Mouse (Mus musculus): Measurements from ENCODE around the gene Vps45. TPM values are rescaled to one million over a fixed set of nuclear protein-coding genes. Genes with fewer than 3 reads are reported as not detected.
"Not testable (repeated sequence)": the region's sequence is repeated elsewhere in the genome, so short reads cannot be mapped to it uniquely, and the experiment has no call there.

The Vps45 gene
- polyA plus RNA-seq, 1 experiment from 2014 or later, result 31.7 TPM

DNA sequence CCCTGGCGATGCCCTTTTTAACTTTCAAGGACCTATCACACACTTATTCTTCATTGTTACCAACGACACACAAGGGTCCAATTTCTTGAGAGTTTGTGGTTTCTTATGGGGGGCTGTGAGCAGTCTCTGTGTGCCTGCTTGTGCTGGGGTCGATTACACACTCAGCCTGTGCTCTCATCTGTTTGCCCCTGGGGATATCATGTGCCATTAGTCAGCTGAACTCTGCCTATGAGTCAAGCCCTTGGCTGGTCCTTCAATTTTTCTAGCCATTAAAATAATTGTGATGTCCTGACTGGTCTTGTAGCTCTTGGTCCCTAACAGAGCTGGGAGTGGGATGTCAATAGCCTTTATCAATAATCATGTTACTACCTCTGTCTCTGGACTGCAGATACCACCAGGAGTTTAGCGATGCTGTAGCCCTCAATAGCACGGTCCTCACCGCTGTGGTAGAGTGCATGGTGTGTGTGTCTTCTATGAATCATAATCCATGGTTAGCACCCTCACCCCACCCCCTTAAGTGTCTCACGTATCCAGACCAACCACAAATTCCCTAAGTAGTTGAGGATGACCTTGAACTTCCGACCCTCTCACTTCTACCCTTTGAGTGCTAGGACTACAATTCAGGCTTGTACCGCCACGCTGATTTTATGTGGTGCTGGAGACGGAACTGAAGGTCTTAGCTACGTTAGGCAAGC lies 77.8 kb downstream of the Vps45 start:
- Histone ChIP-seq H3K36me3 (ENCODE audit: control insufficient read depth, insufficient read depth, low read length) (no peaks in the 10 kb centered on the region), H3K4me1 (ENCODE audit: control insufficient read depth, insufficient read depth, low read length) (peaks cover 7% of the 10 kb centered on the region; the same call in 1 of the 2 replicates), H3K27me3 (ENCODE audit: control insufficient read depth, insufficient read depth, low read length) (no peaks in the 10 kb centered on the region), H3K9ac (ENCODE audit: low read length) (no peak overlapping the region), H3K4me2 (ENCODE audit: low read depth, low read length) (no peak overlapping the region), H3K27ac (ENCODE audit: low read length) (no peak overlapping the region), H3K4me3 (replicated peaks; ENCODE audit: low read length) (no peak overlapping the region), H3K9me3 (replicated peaks; ENCODE audit: control insufficient read depth, low read length) (no peaks in the 10 kb centered on the region)
- no peak for ATAC-seq (ENCODE audit: insufficient read depth, low FRiP score)
- WGBS, result 82% methylated on average over 12 of the region's 12 CpGs

DNA sequence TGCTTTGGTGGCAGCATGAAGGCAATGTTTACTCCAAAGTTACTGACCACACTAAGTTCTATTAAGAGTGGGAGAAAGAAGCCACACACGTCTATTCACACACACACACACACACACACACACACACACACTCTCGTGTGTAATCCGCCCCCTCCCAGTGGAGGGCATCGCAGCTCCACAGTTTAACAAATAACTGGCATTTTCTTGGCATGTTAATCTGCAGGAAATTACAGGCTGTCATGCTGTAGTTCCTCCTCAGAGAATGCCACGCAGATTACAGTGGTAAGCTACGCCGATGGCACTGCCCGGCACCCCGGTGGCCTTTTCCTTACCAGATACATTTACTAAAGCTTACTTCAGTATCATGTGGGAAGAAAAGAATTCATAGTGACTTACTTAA lies 80.0 kb downstream of the Vps45 start:
- Histone ChIP-seq H3K4me3 (replicated peaks; ENCODE audit: low read length) (no peak overlapping the region), H3K9me3 (replicated peaks; ENCODE audit: control insufficient read depth, low read length) (no peaks in the 10 kb centered on the region), H3K4me2 (ENCODE audit: low read depth, low read length) (no peak overlapping the region), H3K36me3 (ENCODE audit: control insufficient read depth, insufficient read depth, low read length) (no peaks in the 10 kb centered on the region), H3K27me3 (ENCODE audit: control insufficient read depth, insufficient read depth, low read length) (no peaks in the 10 kb centered on the region; the same call in 1 of the 2 replicates), H3K4me1 (ENCODE audit: control insufficient read depth, insufficient read depth, low read length) (no peaks in the 10 kb centered on the region), H3K9ac (ENCODE audit: low read length) (no peak overlapping the region), H3K27ac (ENCODE audit: low read length) (no peak overlapping the region)
- ATAC-seq (ENCODE audit: insufficient read depth, low FRiP score), result no peak
- WGBS, result 73% methylated on average over 9 of the region's 9 CpGs

DNA sequence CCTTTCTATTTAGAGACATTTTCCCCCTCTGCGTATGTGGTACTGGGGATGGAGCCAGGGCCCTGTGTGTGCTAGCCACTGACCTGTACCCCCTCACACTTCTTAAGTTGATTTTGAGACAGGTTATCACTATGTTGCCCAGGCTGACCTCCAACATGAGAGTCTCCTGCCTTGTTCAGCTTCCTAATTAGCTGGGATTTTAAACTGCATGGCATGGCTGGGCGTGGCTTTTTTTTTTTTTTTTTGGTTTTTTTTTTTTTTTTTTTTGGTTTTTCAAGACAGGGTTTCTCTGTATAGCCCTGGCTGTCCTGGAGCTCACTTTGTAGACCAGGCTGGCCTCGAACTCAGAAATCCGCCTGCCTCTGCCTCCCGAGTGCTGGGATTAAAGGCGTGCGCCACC lies 80.7 kb downstream of the Vps45 start:
- ATAC-seq (ENCODE audit: insufficient read depth, low FRiP score), result not testable (repeated sequence)

DNA sequence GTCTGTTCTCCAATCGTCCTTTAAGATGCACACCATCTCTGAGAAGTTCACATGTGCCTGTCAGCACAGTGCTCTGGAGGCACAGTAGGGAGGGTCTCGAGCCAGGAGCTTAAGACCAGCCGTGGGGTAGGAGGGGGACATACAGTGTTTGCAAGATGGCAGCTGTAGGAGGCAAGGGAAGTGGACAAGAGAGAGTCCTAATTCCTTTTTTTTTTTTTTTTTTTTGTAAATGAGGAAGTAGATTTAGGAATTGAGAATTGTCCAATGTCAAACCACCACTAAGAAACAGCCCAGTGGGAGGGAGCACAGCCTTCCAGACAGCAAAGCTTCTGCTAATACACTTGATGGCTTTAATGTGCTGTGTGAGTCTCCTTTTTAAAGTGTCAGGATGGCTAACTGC lies 81.2 kb downstream of the Vps45 start:
- Histone ChIP-seq H3K4me1 (ENCODE audit: control insufficient read depth, insufficient read depth, low read length) (no peaks in the 10 kb centered on the region), H3K4me2 (ENCODE audit: low read depth, low read length) (no peak overlapping the region), H3K27ac (ENCODE audit: low read length) (no peak overlapping the region), H3K9ac (ENCODE audit: low read length) (no peak overlapping the region), H3K27me3 (ENCODE audit: control insufficient read depth, insufficient read depth, low read length) (no peaks in the 10 kb centered on the region; the same call in 1 of the 2 replicates), H3K9me3 (replicated peaks; ENCODE audit: control insufficient read depth, low read length) (no peaks in the 10 kb centered on the region), H3K36me3 (ENCODE audit: control insufficient read depth, insufficient read depth, low read length) (no peaks in the 10 kb centered on the region), H3K4me3 (replicated peaks; ENCODE audit: low read length) (no peak overlapping the region)
- 53% methylated on average over 3 of the region's 3 CpGs for WGBS
- no peak for ATAC-seq (ENCODE audit: insufficient read depth, low FRiP score)

More for the DNA sequence above, 80.7 kb downstream of the Vps45 start:
- H3K4me2 ChIP-seq (ENCODE audit: low read depth, low read length); H3K4me3 ChIP-seq (replicated peaks; ENCODE audit: low read length); H3K27me3 ChIP-seq (ENCODE audit: control insufficient read depth, insufficient read depth, low read length); H3K36me3 ChIP-seq (ENCODE audit: control insufficient read depth, insufficient read depth, low read length); H3K9ac ChIP-seq (ENCODE audit: low read length); H3K4me1 ChIP-seq (ENCODE audit: control insufficient read depth, insufficient read depth, low read length); H3K27ac ChIP-seq (ENCODE audit: low read length); H3K9me3 ChIP-seq (replicated peaks; ENCODE audit: control insufficient read depth, low read length): not testable (repeated sequence)
- WGBS, result 97% methylated on average over 6 of the region's 7 CpGs

DNA sequence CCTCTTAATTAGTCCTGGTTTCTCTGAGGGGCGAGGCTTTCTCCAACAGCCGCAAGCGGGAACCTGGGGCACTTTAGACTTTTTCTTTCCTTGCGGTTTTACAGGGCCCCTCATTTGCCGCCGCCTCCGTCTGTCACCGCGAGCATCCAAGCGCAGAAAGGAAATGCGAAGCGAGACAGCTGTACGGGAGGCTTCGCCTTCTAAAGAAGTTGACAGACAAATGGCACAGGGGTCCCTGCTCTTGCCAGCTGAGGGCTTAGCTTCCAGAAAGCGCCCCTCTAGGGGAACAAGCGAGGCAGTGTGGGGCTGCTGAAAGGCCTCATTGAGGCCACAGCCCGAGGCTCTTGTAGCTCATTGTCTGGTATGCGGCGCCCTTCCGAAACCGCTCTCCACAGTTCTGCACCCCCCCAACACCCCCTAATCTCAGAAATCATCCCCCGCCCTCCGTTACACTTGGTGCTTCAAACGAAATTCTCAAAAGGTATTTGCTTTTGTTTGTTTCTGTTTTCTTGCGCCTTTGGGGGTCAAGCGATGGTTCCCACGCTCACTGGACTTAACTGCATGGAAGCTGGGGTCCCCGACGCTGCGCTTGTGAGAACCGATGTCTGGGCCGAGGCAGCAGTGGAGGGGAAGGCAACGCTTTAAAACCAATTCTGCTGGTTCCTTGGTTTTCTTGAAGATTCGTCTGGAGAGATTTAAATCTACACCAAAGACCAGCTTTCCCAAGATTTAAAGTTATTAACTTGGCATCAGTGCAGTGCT lies 85.2 kb downstream of the Vps45 start:
- no peaks in the 10 kb centered on the region; the same call in 1 of the 2 replicates for H3K27me3 ChIP-seq (ENCODE audit: control insufficient read depth, insufficient read depth, low read length)
- peak overlapping the region; percentile 71 for H3K4me2 ChIP-seq (ENCODE audit: low read depth, low read length)
- no peaks in the 10 kb centered on the region for H3K36me3 ChIP-seq (ENCODE audit: control insufficient read depth, insufficient read depth, low read length)
- 7% methylated on average over 34 of the region's 34 CpGs for WGBS
- H3K9me3 ChIP-seq (replicated peaks; ENCODE audit: control insufficient read depth, low read length), result no peaks in the 10 kb centered on the region
- no peaks in the 10 kb centered on the region for H3K4me1 ChIP-seq (ENCODE audit: control insufficient read depth, insufficient read depth, low read length)
- peak overlapping the region; percentile 39 for H3K4me3 ChIP-seq (replicated peaks; ENCODE audit: low read length)
- H3K27ac ChIP-seq (ENCODE audit: low read length), result peak overlapping the region; percentile 14
- H3K9ac ChIP-seq (ENCODE audit: low read length), result peak overlapping the region; percentile 76
- ATAC-seq (ENCODE audit: insufficient read depth, low FRiP score), result no peak

DNA sequence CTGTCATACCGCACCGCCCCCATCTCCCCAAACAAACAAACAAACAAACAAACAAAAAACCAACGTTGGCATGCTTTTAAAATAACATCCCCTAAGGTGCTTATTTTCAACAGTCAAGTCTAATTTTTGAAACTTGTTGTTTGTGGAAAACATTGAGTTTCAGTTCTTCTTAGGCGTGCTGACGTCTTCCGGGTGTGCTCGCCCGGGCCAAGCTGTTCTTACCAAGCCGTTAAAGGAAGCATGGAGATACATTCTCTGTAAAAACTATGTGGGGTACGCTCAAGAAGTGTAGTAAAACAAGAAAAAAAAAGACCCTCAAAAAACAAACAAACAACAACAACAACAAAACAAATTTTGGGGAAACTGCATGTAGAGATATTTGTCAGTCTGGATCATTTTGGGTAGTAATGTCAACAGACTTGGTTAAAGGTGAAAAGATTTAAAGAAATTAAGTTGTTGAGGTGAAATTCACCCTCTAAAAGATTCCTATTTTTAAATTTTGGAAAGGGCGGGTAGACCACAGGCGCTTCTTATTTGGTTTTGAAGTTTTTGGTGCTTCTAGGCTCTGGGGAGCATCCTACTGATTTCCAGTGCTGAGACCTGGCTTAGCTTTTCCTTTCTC lies 85.9 kb downstream of the Vps45 start:
- H3K4me1 ChIP-seq (ENCODE audit: control insufficient read depth, insufficient read depth, low read length), result no peaks in the 10 kb centered on the region
- ATAC-seq (ENCODE audit: insufficient read depth, low FRiP score), result no peak
- H3K27me3 ChIP-seq (ENCODE audit: control insufficient read depth, insufficient read depth, low read length), result no peaks in the 10 kb centered on the region; the same call in 1 of the 2 replicates
- H3K4me3 ChIP-seq (replicated peaks; ENCODE audit: low read length), result peak overlapping the region; percentile 39
- WGBS, result 72% methylated on average over 12 of the region's 12 CpGs
- H3K36me3 ChIP-seq (ENCODE audit: control insufficient read depth, insufficient read depth, low read length), result no peaks in the 10 kb centered on the region
- H3K9ac ChIP-seq (ENCODE audit: low read length), result peak overlapping the region; percentile 76
- no peak overlapping the region for H3K27ac ChIP-seq (ENCODE audit: low read length)
- peak overlapping the region; percentile 71 for H3K4me2 ChIP-seq (ENCODE audit: low read depth, low read length)
- H3K9me3 ChIP-seq (replicated peaks; ENCODE audit: control insufficient read depth, low read length), result no peaks in the 10 kb centered on the region

DNA sequence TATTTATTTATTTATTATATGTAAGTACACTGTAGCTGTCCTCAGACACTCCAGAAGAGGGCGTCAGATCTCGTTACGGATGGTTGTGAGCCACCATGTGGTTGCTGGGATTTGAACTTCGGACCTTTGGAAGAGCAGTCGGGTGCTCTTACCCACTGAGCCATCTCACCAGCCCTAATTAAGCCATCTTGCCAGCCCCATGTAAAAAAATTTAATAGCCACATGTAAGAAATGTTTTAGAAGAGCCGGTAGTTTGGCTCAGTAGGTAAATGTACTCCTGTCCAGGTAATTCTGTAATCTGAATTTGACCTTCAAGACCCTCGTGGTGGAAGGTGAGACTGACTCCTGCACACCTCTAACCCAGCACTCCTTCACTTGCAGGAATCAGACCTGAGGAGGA lies 87.6 kb downstream of the Vps45 start:
- not testable (repeated sequence) for H3K4me2 ChIP-seq (ENCODE audit: low read depth, low read length); H3K36me3 ChIP-seq (ENCODE audit: control insufficient read depth, insufficient read depth, low read length); ATAC-seq (ENCODE audit: insufficient read depth, low FRiP score); H3K4me1 ChIP-seq (ENCODE audit: control insufficient read depth, insufficient read depth, low read length); H3K9ac ChIP-seq (ENCODE audit: low read length); H3K27ac ChIP-seq (ENCODE audit: low read length); H3K4me3 ChIP-seq (replicated peaks; ENCODE audit: low read length); H3K9me3 ChIP-seq (replicated peaks; ENCODE audit: control insufficient read depth, low read length); H3K27me3 ChIP-seq (ENCODE audit: control insufficient read depth, insufficient read depth, low read length)
- 54% methylated on average over 7 of the region's 7 CpGs for WGBS

DNA sequence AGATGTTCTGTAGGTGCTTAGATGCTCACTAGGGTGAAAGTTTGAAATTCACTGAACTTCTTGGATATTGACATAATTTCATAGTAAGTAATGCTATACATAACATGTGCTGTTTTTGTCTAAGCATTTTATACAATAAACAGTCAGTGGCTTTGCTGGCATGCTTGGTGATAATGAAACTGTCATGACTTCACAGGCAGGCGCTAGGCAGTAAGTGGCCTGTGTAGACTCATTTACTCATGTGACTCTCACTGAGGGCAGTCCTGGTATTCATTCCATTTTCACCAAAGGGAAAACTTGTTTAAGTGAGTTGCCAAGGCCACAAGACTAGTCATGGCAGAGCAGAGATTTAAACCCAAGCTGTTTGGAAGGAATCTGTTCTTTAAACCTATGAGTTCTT lies 89.0 kb downstream of the Vps45 start:
- Histone ChIP-seq H3K4me2 (ENCODE audit: low read depth, low read length) (no peak overlapping the region), H3K9me3 (replicated peaks; ENCODE audit: control insufficient read depth, low read length) (no peaks in the 10 kb centered on the region), H3K4me1 (ENCODE audit: control insufficient read depth, insufficient read depth, low read length) (0 out of 2 replicates have a peak, but pooled peaks cover 4% of the 10 kb centered on the region), H3K27me3 (ENCODE audit: control insufficient read depth, insufficient read depth, low read length) (no peaks in the 10 kb centered on the region; the same call in 1 of the 2 replicates), H3K36me3 (ENCODE audit: control insufficient read depth, insufficient read depth, low read length) (no peaks in the 10 kb centered on the region), H3K4me3 (replicated peaks; ENCODE audit: low read length) (no peak overlapping the region), H3K27ac (ENCODE audit: low read length) (no peak overlapping the region), H3K9ac (ENCODE audit: low read length) (no peak overlapping the region)
- no peak for ATAC-seq (ENCODE audit: insufficient read depth, low FRiP score)
- 78% methylated on average over 1 of the region's 1 CpGs for WGBS

Measured in stomach, embryonic 16.5 days (tissue).